Mouse (Mus musculus) heart, postnatal 0 days (tissue): ENCODE measurements around the gene Rnasel.

ENCODE experiments used
- CTCF ChIP-seq: IDR thresholded peaks from 2 replicates; pipeline ENCODE4 v1.5.1; 2016; ENCODE audit warnings: antibody characterized with exemption, control low read depth, low read depth
- EP300 ChIP-seq: IDR thresholded peaks from 2 replicates; pipeline ENCODE4 v1.6.1; 2016; ENCODE audit warnings: antibody characterized with exemption, low read depth

- TF ChIP-seq CTCF (no peak), EP300 (0 out of 2 replicates have a peak, but pooled peaks have one; percentile 53)
These were observed 18.6 kb upstream of the Rnasel start for GRCm38 (mm10) chr1:153730671-153731070.
